Mouse (Mus musculus): Measurements from ENCODE around the gene Mfng.

Mfng gene

DNA sequence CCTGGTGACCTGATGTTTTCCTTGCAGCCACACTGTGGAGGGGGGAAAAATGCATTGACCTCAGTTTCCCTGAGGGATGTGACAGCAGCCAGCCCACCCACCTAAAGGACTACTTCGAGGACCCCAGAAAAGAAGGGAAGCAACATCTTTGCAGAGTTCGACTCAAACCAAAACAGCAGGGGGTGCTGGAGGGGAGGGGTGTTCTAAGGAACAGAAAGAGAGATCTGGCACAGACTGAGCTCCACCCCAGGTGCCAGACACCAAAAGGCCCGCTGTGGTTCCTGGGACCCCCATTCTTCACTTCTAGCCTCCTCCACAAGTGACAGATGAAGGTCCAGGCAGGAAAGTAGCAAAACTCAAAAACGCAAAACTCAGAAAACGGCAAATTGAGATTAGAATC lies 57.4 kb downstream of the Mfng start:
- DNase-seq (ENCODE audit: low read depth), result no peak

DNA sequence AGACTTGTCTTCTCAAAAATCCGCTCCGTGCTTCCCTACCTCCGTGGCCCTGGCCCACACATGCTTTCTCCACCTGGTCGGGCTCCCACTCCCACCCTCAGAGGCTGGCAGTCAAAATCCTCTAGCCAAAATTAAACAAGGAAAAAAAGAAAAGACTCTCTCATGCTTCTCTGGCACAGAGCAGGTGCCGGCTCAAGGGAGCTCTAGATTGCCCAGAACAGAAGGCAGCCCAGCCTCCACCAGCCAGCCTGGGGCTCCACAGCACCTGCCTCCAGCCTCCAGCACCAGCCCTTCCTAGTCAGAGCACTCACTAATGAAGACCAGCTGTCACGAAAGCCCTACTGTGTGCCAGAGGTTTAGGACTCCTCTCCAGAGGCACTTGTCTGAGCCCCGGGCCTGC lies 59.5 kb downstream of the Mfng start:
- no peak for DNase-seq (ENCODE audit: low read depth)

DNA sequence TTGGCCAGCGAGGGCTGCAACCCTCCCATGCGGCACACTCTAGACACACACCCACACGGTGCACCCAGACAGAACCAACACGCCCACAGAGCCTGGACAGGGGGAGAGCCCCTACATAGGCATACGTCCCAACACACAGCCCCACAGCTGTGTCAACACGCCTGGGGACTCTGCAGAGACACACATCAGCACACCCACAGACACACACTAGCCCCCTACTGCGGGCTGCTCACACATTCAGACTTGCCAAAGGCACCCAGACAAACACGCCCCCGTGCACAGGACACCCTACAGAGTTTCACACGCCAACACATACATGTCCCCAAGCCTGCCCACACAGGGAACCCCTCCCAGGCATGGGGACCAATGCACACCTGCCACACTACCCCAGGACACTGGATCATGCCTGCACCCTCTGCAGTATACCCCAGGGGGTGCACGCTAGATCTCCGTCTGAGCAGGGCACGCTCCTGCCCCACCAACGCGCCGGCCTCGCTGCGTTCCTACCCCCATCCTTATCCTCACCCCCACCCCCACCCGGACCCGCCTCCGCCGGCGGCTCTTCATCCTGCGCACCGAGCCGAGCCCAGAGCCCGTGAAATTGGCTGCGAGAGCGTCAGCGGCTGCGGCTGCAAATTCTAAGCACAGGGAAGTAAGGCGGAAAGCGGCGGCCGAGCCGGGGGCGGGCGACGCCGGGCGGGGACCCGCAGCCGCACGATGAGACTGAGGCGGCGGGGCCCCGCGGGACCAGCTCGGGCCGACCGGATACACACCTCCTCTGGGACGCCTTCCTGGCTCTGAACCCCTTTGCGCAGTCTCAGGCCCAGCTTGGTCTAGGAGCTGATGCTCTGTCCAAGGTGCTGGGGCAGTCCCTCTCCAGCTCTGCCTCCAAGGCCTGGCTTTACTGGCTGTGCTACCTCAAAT lies 60.7 kb downstream of the Mfng start:
- DNase-seq (ENCODE audit: low read depth), result peak; percentile 61

DNA sequence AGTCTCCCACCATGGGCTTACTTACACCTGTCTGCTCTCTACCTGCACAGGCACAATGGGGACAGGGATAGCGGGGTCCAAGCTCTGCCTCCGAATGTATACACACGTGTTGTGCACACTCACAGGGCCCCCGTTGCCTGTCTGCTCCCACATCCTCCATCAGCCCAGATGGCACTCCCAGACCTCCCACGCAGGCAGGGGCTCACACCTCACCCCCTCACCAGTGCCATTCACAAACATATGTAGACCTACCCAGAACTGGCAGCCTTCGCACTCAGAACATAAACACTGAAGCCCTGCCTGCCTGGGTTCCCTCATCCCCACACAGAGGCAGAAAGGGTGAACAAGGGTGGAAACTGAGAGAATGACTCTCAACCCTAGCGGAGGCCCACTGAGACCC lies 61.3 kb downstream of the Mfng start:
- no peak for DNase-seq (ENCODE audit: low read depth)

DNA sequence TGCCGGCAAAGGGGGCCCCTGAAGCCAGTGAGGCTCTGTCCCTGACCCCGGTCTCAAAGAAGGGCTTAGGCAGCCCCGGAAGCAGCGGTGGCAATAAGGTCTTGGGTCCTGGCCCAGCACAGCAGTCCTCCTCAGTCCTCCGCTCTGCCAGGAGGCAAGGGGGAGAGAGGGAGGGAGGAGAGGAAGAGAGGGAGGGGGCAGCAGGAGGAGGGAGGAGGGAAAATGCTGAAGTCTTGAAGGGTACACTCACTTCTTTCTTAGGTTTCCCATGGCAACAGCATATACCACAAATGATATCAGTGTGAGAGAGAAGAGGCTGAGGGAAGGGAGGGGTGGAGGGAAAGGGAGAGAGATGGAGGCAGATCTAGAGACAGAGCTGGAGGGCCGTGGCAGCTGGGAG lies 62.6 kb downstream of the Mfng start:
- no peak for DNase-seq (ENCODE audit: low read depth)

DNA sequence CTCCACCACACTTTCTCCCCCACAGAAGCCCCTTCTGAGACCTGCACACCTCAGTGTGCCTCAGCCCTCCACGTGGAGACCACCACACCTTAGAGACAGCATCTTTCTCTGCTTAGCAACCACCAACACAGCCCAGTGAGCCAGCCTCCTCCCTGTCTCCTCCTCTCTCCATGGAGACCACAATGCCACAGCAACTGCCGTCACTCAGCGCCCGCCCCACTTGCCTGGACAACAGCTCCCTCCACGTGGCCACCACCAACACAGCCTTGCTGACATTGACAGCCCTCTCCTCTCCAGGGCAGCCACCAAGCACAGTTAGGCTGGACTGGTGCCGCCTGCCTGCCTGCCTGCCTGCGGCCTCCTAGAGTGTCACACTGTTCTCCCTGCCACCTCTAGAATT lies 63.5 kb downstream of the Mfng start:
- DNase-seq (ENCODE audit: low read depth), result no peak

DNA sequence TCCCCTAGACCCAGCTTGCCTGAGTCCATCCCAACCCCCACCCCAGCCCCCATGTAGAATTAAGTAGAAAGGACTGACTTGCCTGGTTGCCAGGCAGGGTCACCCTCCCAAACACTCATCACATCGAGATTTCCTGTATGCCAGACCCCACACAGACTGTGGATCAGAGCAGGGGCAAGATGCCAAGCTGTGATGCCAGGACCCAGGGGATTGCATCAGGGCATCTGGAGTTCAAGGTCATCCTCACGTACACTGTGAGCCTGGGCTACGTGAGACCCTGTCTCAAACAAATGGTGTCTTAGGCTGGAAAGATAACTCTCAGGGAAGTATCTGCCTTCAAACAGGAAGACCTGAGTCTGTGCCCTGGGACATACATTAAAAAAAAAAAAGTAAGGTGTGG lies 66.6 kb downstream of the Mfng start:
- no peak for DNase-seq (ENCODE audit: low read depth)
